Mouse (Mus musculus) spleen, postnatal 10 days (tissue): ENCODE measurements around the gene Yy1.

Experiments used
- DNase-seq, 2 experiments: peaks; one replicate each; pipeline ENCODE4 v3.0.0; 2021 to 2022; ENCODE audit warnings: low spot score in 2 of 2

The Yy1 gene

DNA sequence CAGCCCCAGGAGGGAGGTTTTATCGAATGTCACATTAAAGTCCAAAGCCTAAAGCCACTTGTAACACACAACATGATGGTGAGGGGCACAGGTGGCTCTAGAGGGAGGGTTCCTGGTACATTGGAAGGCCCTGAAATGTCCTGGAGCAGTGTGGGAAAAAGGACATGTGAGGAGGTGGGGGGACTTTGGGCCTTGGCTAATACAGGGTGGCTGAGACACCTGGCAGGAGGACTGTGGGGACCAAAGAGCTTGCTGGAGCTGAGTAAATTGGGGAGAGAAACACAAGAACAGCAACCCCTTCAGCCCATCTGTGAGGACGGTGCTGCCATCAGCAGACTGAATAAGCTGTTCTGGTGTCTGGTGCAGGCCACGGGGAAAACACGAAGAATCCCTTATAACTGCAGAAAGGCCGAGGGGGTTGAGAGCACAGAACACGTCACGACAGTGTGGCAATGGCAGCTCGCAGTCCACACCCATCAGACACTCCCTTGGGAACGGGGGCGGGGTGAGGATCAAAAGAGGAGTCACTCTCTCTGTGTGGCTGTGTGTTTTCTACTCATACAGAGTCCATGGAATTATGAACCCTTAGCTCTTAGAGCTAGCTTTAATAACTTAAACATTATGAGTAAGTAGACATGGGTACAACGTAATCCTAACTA, 24.4 kb upstream of the Yy1 start:
- DNase-seq = no peak

- peak in 1 of 2 experiments; percentile 59 for DNase-seq
Measured at GRCm38 (mm10) chr12:108780108-108780877, 12.5 kb upstream of the Yy1 start.

DNA sequence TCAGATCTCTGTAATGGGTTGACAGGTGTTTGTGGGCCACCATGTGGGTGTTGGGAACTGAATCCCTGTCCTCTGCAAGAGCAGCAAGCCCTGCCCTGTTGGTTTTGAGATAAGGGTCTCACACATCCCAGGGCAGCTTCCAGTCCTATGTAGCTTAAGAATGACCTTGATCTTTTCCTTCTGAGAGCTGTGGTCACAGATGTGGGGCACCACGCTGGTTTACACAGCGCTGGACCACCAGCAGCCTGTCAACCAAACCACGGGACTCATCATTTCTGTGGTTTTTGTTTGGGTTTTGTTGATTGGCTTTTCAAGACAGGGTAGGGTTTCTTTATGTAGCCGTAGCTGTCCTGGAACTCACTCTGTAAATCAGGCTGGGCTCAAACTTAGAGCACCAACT, 7.6 kb upstream of the Yy1 start:
- no peak for DNase-seq

DNA sequence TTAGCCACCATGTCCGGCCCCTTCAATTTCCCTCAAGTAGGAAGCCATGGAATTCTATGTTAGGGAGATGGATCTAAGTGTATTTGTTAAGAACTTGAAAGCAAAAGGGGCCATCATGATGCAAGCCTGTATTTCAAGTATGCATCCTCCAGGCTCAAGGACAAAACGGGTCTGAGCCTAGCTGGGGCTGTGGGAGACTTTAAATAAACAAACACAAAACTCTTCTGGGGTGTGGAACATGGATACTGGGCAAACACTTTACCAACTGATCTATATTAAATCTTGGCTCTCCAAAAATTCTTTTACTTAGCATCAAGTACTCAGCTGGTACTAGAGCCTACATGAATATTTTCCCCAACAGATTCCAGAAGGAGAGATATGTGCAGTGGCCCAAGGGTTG, 5.4 kb upstream of the Yy1 start:
- no peak for DNase-seq

- DNase-seq = peak; percentile 80 to 91
Measured at GRCm38 (mm10) chr12:108792152-108792545, 624 bp upstream of the Yy1 start.

- DNase-seq = peak; percentile 52 to 61
Measured at GRCm38 (mm10) chr12:108793453-108793941, 724 bp downstream of the Yy1 start.

- peak; percentile 78 to 87 for DNase-seq
Measured at GRCm38 (mm10) chr12:108794078-108794711, 1.4 kb downstream of the Yy1 start.

DNA sequence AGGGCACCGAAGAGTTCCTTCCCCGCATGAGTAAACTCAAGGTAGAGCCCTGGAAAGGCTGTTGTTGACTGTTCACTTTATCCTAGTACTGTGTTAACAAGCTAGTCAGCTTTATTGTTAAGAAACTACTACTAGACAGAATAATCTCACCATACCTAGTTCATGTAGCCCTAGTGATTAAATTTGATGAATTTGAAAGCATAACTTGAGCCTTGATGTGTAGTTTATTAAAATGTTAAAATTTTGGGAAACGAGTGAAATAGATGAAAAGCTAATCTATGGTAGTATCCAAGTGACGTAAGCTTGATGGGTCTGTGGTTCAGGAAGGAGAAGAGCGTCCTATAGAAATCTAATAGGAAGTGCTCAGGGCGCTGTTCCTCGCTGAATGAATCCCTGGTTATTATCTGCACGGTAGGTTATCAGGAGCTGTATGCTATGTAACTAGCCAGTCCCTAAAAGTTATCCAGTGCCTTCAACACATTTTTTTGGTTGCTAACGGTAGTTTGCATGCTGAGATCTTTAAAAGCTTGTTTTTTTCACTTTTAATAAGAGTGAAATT, 2.3 kb downstream of the Yy1 start:
- DNase-seq = no peak

DNA sequence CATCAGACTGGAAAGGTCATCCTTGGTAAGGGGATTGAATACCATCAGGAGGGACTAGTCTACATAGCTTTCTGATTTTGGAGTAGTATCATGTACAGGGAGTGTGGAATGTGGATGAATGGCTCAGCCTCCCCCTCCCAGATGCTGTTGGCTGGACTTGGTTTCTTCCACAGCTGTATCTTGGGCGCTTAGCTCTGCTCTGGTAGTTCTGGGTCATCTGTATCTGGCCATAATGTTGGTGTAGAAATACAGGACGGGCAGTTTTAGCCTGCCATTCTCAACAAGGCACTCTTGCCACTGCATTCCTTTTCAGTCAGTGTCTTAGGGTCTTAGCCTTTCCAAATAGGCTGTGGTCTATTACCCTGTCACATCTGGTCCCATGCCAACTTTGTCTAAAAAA, 8.8 kb downstream of the Yy1 start:
- DNase-seq = no peak

DNA sequence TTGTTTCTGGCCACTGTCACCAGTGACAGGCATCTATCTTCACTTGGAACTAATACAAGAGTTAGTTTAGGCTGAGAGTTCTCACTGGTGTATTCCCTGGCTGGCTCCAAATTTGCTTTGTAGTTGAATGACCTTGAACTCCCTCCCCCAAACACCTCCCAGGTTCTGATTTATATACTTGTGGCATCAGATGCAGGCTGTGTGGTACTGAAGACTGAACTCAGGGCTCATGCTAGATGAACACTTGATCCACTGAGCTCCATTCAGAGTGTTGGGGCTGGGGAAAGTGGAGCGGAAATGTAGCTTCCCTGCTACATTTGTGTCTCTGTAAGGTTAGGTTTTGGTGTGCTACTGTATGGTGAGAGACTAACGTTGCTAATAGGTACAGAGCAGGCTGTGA, 11.6 kb downstream of the Yy1 start:
- no peak for DNase-seq

GRCm38 (mm10) chr12:108808465-108808864, 15.7 kb downstream of the Yy1 start:
- no peak for DNase-seq

DNA sequence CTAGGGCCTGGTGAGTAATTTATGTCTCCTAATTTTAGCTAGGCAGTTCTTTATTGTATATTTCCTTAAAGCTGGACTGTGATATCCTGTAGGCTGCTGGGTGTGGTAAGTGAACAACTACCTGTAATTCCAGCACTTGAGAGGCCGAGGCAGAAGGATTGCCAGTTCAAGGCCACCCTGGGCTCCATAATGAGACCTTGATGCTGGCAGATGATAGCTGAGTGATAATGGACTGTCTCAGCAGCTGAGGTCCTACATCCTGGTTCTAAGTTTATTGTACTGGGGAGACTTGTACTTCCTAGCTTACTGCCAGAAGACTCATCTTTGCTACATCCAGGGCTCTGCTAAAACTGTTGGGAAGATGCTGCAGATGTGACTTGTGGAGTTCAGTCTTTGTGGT, 17.0 kb downstream of the Yy1 start:
- no peak for DNase-seq

DNA sequence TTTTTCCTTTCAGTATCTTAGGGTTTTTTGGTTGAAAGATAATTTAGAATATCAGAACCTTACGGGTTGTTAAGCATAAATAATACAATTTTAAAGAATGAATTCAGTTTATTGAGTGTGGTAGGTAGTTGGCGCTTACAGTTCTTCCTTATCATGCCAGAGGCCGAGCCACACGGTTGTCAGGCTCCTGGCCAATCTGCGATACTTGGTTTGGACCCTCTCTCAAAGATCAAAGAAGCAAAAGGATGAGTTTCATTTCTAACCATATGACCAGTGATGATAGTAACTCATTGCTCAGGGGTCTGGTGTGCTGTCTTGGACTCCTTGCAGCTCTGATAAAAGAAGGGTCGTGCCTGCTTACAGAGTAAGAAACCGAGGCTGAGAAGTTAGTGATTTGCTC, 17.5 kb downstream of the Yy1 start:
- no peak for DNase-seq

DNA sequence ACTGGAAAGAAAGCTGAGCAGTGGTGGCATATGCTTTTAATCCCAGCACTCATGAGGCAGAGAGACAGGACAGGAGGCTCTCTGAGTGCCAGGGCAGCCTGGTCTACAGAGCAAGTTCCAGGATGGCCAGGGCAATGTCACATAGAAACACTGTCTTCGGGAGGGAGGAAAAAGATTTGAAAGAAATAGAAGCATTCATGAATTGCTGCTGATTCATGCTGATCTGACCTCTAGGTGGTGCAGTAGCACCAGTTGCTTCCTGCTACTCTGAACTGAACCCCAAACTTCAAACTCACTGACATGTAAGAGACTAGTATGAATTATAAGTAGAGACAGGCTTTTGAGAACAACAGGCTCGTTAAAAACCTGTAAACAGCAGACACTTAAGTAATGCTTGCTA, 18.4 kb downstream of the Yy1 start:
- DNase-seq = peak in 1 of 2 experiments; percentile 60

DNA sequence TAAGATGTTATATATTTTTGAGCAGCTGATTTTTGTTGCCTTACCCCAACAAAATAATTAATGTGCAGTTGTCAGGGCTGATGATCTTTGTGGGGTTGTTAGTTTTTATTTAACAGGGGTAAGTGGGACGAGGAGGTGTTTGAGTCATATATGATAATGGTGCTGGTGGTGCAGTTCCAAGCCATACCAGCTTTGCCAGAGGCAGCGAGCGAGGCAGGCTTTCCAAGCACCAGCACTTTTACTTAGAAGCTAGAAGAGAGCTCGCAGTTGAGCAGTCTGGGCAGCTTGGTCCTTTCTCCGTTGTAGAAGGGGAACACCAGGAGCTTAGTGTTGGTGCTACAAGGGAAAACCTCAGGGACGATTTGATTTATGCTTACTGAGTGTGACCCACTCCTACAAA, 19.7 kb downstream of the Yy1 start:
- no peak for DNase-seq

DNA sequence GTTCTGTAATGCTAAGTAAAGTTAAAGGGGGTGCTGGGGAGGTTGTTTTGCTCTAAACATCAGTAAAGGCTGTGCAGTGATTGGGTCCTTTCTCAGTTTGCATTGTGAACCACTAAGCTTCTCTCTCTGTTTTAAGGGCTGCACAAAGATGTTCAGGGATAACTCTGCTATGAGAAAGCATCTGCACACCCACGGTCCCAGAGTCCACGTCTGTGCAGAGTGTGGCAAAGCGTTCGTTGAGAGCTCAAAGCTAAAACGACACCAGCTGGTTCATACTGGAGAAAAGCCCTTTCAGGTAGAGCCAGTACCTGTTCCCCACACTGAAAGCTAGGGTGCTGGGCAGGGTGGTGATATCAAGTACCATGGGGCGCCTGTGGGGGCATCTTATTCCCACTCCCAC, 21.7 kb downstream of the Yy1 start:
- DNase-seq = no peak

DNA sequence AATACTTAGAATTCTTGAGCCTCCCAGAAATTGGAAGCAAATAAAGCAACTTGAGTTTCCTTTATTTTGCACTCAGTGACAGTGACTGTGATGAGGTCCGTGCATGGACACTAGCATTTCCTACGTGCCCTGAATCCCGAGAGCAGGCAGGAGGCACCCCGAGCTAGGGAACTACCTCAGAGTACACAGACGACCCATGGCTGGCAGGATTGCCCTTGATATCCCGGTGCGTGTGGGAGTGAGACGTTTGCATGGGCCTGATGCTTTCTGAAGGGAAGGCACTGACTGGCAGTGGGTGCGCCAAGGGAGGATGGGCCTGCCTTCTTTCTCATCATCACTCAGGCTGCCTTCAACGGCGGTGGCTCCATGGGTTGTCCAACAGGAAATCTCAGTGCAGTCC, 23.8 kb downstream of the Yy1 start:
- DNase-seq = no peak

DNA sequence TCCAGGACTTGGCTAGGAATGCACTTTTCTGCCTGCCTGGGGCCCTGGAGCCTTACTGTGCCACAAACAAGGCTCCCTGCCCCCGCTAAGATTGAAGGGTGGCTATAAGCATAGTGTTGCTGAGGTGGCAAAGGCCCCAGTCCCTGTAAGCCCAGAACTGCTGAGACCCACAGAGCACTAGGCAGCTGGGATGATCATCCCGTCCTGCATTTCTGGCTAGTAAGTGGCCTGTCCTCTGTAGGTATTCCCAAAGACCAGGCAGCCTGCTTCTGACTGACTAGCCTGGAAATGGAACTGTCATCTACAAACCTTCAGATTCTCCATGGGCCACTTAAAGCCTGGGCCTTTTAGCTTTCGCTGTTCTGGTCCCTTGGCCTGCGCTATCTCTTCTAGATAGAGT, 27.7 kb downstream of the Yy1 start:
- DNase-seq = no peak

GRCm38 (mm10) chr12:108823036-108823435, 30.3 kb downstream of the Yy1 start:
- DNase-seq = no peak

- DNase-seq = no peak
Measured at GRCm38 (mm10) chr12:108824225-108824874, 31.6 kb downstream of the Yy1 start.

DNA sequence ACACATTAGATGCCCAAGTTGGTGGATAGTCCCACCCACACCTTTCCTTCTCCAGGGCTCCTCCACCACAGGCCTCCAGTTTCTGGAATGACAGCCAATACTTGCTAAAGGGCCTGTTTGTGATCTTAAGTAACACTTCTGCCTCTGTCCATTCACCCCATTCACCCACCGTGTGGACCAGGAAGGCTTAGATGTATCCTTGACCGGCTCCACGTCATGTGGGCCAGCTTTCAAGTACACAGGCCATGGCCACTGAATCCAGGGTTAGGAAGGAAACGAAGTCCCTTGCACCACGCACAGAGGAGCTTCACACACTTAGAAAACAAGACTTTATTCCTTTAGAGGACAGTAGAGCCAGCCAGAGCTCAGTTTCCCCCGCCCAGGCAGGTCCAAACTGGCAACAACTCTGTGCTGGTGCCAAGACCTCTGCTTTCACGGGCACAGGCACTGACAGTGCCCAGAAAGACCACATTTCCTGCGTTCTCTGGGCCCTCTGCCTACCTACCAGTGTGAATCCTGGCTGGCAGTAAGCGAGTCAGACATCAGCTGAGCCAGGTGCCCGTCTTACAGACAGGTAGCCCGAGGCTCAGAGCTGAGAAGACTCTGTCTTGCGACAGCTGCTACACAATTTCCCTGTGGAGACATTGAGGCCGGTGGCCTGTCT, 32.9 kb downstream of the Yy1 start:
- DNase-seq = no peak
